Mouse (Mus musculus) heart, embryonic 11.5 days (tissue): Measurements from ENCODE around the gene Baiap2. TPM values are rescaled to one million over a fixed set of nuclear protein-coding genes. Genes with fewer than 3 reads are reported as not detected.
A peak's percentile ranks its signal among the peaks of the same experiment; 100 is the strongest.

Experiments
- ATAC-seq: fragments of 200-750 bp; cut with Nextera tagmentation; replicated peaks from 2 replicates; pipeline ENCODE4 v1.8.0; 2017; ENCODE audit warnings: moderate library complexity; ENCODE audit not compliant: insufficient number of reproducible peaks, low FRiP score, low TSS enrichment
- H3K27ac ChIP-seq: fragments of 300-500 bp; sonication (generic); 2 replicates; pipeline ENCODE4 v1.5.1; 2014; ENCODE audit warnings: mild to moderate bottlenecking, low read depth, low read length
- H3K27me3 ChIP-seq: fragments of 300-500 bp; sonication (generic); 2 replicates; pipeline ENCODE4 v1.6.1; 2014; ENCODE audit warnings: mild to moderate bottlenecking, low read length, mixed read lengths; ENCODE audit not compliant: control insufficient read depth, insufficient read depth
- H3K36me3 ChIP-seq: fragments of 300-500 bp; sonication (generic); 2 replicates; pipeline ENCODE4 v1.6.1; 2014; ENCODE audit warnings: mild to moderate bottlenecking, low read length, moderate library complexity, mixed read lengths; ENCODE audit not compliant: control insufficient read depth, insufficient read depth
- H3K4me1 ChIP-seq: fragments of 300-500 bp; sonication (generic); 2 replicates; pipeline ENCODE4 v1.6.1; 2014; ENCODE audit warnings: low read length; ENCODE audit not compliant: control insufficient read depth, insufficient read depth
- H3K4me2 ChIP-seq: fragments of 300-500 bp; sonication (generic); 2 replicates; pipeline ENCODE4 v1.6.1; 2014; ENCODE audit warnings: mild to moderate bottlenecking, moderate library complexity
- H3K4me3 ChIP-seq: fragments of 300-500 bp; sonication (generic); 2 replicates; pipeline ENCODE4 v1.5.1; 2014; ENCODE audit warnings: low read depth, low read length
- H3K9ac ChIP-seq: fragments of 300-500 bp; sonication (generic); 2 replicates; pipeline ENCODE4 v1.6.1; 2014; ENCODE audit warnings: mild to moderate bottlenecking, low read depth, low read length, moderate library complexity
- H3K9me3 ChIP-seq: fragments of 300-500 bp; sonication (generic); replicated peaks from 2 replicates; pipeline ENCODE4 v1.6.1; 2016; ENCODE audit warnings: low read length; ENCODE audit not compliant: control insufficient read depth
- WGBS: fragments of 180-500 bp; shearing (Covaris S2); extraction: QIAGEN DNeasy Blood & Tissue Kit; methylation state at CpG from one replicate; pipeline ENCODE4 v1.1.7; 2014; ENCODE audit not compliant: insufficient replicate concordance; 5-methylcytosine and 5-hydroxymethylcytosine counted together
- polyA plus RNA-seq: library from polyadenylated mRNA; unstranded; fragments of >200 nt; fragmentation: Nextera tagmentation; extraction: Ambion mirVana; gene quantifications from 2 replicates; pipeline ENCODE4 v1.2.1, GENCODE M21; 2014

Gene Baiap2
- polyA plus RNA-seq, 1 experiment from 2014 or later, result 12.8 TPM

GRCm38 (mm10) chr11:119966294-119966693 is 23.7 kb downstream of the Baiap2 start:
- WGBS, result 88% methylated on average over 6 of the region's 6 CpGs
- Histone ChIP-seq H3K4me1 (peaks cover 9% of the 10 kb centered on the region), H3K27me3 (no peaks in the 10 kb centered on the region), H3K36me3 (no peaks in the 10 kb centered on the region), H3K9ac (no peak overlapping the region), H3K4me3 (no peak overlapping the region), H3K27ac (no peak overlapping the region), H3K9me3 (no peaks in the 10 kb centered on the region), H3K4me2 (no peak overlapping the region; the same call in 1 of the 2 replicates)
- no peak for ATAC-seq

GRCm38 (mm10) chr11:119967401-119967800 is 24.8 kb downstream of the Baiap2 start:
- H3K4me1 ChIP-seq, result peaks cover 9% of the 10 kb centered on the region
- 78% methylated on average over 8 of the region's 8 CpGs for WGBS
- peak overlapping the region; percentile 35; the same call in 1 of the 2 replicates for H3K9ac ChIP-seq
- no peak overlapping the region for H3K4me2 ChIP-seq
- no peak overlapping the region for H3K4me3 ChIP-seq
- H3K36me3 ChIP-seq, result no peaks in the 10 kb centered on the region
- H3K27ac ChIP-seq, result no peak overlapping the region
- H3K27me3 ChIP-seq, result no peaks in the 10 kb centered on the region
- H3K9me3 ChIP-seq, result no peaks in the 10 kb centered on the region
- no peak for ATAC-seq

DNA sequence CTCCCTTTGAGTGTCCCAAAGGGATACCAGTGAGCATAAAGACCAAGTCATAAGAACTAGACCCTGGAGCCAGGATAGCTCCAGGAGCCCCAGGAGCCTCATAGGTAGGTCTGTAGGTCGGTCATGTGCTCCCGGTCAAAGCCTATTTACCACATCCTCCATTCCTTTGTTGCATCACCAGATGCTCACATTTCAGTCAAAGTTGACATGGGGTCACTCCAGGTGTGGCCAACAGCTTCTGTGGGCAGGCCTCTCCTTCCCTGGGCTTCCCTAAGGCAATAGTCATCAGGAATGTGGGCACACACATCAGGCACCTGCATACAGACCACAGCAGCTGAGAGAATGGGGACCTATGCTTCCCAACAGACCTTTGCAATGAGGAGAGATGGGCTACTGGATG is 25.3 kb downstream of the Baiap2 start:
- H3K9me3 ChIP-seq, result no peaks in the 10 kb centered on the region
- H3K4me1 ChIP-seq, result peaks cover 9% of the 10 kb centered on the region
- no peaks in the 10 kb centered on the region for H3K36me3 ChIP-seq
- H3K27ac ChIP-seq, result no peak overlapping the region
- no peak overlapping the region for H3K9ac ChIP-seq
- H3K4me2 ChIP-seq, result no peak overlapping the region
- WGBS, result 91% methylated on average over 2 of the region's 2 CpGs
- H3K4me3 ChIP-seq, result no peak overlapping the region
- ATAC-seq, result no peak
- no peaks in the 10 kb centered on the region for H3K27me3 ChIP-seq

DNA sequence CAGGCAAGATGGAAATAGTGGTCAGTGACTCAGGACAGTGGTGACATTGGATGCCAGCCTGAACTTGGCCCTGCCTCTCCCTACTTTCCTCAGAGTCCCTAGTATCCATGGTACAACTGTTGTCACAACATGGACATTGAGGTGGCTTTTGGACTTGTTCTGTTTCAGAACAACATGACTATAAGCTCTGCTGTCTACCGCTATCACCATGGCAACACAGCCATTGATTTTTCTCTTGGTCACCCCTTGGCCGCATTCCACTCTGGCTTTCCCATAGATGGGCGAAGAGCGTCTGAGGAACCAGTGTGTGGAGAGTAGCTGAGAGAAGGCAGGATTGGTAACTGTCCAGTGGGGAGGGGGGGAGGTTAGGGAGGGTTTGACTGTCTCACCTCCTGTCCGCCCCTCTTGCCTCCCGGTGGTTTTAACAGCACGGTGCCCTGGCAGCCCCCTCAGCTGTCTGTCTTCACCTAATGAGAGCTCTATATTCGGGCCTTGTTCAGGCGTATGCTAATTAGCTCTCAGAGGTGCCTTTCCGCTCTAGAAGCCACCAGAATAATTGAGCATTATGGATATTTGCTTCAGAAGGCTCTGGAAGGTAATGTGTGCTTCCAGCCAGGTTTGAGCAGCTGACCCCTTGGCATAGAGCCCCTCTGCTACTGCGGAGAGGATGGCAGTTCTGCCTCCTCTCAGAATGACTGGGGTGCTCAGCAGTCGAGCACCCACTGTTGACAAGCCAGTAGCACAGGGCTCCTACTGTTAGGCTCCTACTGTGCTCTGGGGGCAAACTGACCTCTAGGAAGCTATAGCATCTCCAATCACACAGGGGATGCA is 27.7 kb downstream of the Baiap2 start:
- Histone ChIP-seq H3K27ac (no peak overlapping the region), H3K36me3 (0 out of 2 replicates have a peak, but pooled peaks cover 3% of the 10 kb centered on the region), H3K27me3 (no peaks in the 10 kb centered on the region), H3K4me2 (no peak overlapping the region), H3K9me3 (no peaks in the 10 kb centered on the region), H3K4me1 (peaks cover 3% of the 10 kb centered on the region), H3K4me3 (no peak overlapping the region), H3K9ac (no peak overlapping the region)
- 62% methylated on average over 12 of the region's 12 CpGs for WGBS
- ATAC-seq, result no peak

GRCm38 (mm10) chr11:119973789-119974188 is 31.2 kb downstream of the Baiap2 start:
- Histone ChIP-seq H3K4me2 (no peak overlapping the region), H3K27me3 (no peaks in the 10 kb centered on the region), H3K4me3 (no peak overlapping the region), H3K4me1 (no peaks in the 10 kb centered on the region; the same call in 1 of the 2 replicates), H3K9ac (no peak overlapping the region), H3K9me3 (no peaks in the 10 kb centered on the region), H3K36me3 (0 out of 2 replicates have a peak, but pooled peaks cover 3% of the 10 kb centered on the region), H3K27ac (no peak overlapping the region)
- 76% methylated on average over 4 of the region's 4 CpGs for WGBS
- ATAC-seq, result no peak

GRCm38 (mm10) chr11:119975739-119976501 is 33.4 kb downstream of the Baiap2 start:
- H3K4me3 ChIP-seq, result no peak overlapping the region
- WGBS, result 72% methylated on average over 8 of the region's 8 CpGs
- no peaks in the 10 kb centered on the region for H3K9me3 ChIP-seq
- H3K27me3 ChIP-seq, result no peaks in the 10 kb centered on the region
- no peak overlapping the region for H3K9ac ChIP-seq
- H3K27ac ChIP-seq, result no peak overlapping the region
- H3K4me2 ChIP-seq, result no peak overlapping the region
- no peaks in the 10 kb centered on the region for H3K4me1 ChIP-seq
- H3K36me3 ChIP-seq, result 0 out of 2 replicates have a peak, but pooled peaks cover 3% of the 10 kb centered on the region
- no peak for ATAC-seq

- no peaks in the 10 kb centered on the region for H3K27me3 ChIP-seq
- 0 out of 2 replicates have a peak, but pooled peaks cover 3% of the 10 kb centered on the region for H3K4me1 ChIP-seq
- no peak overlapping the region for H3K4me2 ChIP-seq
- 90% methylated on average over 4 of the region's 4 CpGs for WGBS
- ATAC-seq, result no peak
- no peak overlapping the region for H3K4me3 ChIP-seq
- no peak overlapping the region for H3K9ac ChIP-seq
- no peak overlapping the region for H3K27ac ChIP-seq
- no peaks in the 10 kb centered on the region for H3K9me3 ChIP-seq
- H3K36me3 ChIP-seq, result 0 out of 2 replicates have a peak, but pooled peaks cover 3% of the 10 kb centered on the region
Measured at GRCm38 (mm10) chr11:119978701-119979100, 36.1 kb downstream of the Baiap2 start.

DNA sequence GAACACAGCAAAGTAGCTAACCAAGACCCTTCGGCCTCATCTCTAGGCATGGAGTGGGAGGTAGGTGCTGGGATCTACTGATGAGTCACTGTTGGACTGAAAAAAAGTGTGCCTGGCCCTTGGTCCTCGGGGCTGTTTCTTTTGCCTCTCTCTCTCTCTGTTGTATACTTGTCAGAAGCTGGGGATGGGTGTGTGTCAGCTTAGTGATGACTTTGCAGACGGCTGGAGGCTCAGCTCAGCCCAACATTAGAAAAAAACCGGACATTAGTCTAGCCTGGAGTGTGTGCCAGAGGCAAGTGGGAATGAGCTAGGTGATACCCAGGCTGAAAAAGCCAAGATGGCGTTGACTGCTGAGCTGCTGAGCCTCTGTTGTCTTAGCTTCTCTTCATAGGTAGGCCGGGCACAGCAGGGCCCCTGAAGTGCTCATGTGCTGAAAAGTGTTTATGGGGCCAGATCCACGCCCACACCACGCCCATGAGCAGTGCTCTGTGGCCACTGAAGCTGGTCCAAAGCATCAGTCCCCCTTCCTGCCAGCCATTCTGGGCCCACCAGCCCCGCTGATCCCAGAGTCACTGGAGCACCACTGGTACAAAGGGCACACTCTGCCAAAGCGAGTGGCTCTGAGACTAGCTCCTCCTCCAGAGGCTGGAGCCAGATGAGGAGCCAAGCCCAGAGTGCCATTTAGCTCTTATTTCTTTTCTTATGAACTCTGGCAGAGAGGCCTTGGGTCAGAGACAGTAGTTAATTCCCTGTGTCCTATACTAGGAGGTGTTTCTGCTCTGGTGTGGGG is 37.2 kb downstream of the Baiap2 start:
- Histone ChIP-seq H3K27me3 (no peaks in the 10 kb centered on the region), H3K4me1 (0 out of 2 replicates have a peak, but pooled peaks cover 3% of the 10 kb centered on the region), H3K4me3 (no peak overlapping the region), H3K36me3 (no peaks in the 10 kb centered on the region), H3K9ac (no peak overlapping the region), H3K9me3 (no peaks in the 10 kb centered on the region), H3K4me2 (no peak overlapping the region), H3K27ac (no peak overlapping the region)
- 80% methylated on average over 10 of the region's 10 CpGs for WGBS
- ATAC-seq, result no peak
